Mouse (Mus musculus) olfactory bulb, adult 2 months (tissue): ENCODE measurements around the gene Mlph.

ENCODE experiments used
- CTCF ChIP-seq: fragments of 200-500 bp; IDR thresholded peaks from 2 replicates; pipeline ENCODE4 v1.5.1; 2012; ENCODE audit warnings: low read depth, mild to moderate bottlenecking, low read length, moderate library complexity; ENCODE audit not compliant: insufficient read depth
- POLR2A ChIP-seq: fragments of 200-500 bp; IDR thresholded peaks from 2 replicates; pipeline ENCODE4 v1.6.1; 2012; ENCODE audit warnings: mild to moderate bottlenecking, low read depth, low read length, moderate library complexity; ENCODE audit not compliant: insufficient read depth

DNA sequence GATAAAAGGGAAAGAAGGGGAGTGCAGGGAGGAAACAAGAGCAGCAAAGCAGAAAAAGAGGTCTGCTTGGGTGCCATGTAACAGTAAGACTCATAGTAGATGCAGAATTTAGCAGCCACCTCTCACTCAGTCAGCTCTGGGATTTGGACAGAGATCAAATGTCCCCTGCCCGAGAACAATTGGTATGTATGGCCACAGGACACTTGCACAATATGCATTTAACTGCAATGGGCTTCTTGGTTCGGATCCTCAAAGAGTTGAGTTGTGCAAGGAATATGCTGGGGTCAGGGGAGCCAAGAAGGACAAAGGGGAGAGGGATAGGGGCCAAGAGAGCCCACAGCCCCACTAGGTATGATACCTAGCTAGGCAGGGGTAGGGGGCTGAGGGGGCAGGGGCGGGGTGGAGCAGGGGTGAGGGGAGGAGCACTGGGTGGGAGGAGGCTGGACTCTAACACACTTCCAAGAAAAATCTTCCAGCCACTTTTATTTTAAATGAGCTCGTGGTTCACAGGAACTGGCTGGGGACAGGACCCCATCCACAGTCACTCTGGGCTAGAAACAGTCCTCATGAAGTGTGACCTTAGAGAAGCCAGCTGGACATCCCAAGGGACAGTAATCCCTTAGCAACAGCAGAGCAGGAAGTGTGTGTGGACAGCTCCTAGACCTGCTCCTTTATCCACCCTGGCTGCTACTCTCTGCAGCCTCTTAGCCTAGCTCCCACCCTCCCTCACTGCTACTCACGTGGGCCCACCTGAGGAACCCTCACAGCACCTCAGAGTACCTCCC is 38.2 kb upstream of the Mlph start:
- TF ChIP-seq CTCF, result no peak
- TF ChIP-seq POLR2A, result no peak
